Mouse (Mus musculus) left cerebral cortex, adult 2 months (tissue): Measurements from ENCODE around the gene Trir. TPM values are rescaled to one million over a fixed set of nuclear protein-coding genes. Genes with fewer than 3 reads are reported as not detected.
A peak's percentile ranks its signal among the peaks of the same experiment; 100 is the strongest.

Experiments
- DNase-seq, 2 experiments: peaks; one replicate each; pipeline ENCODE4 v3.0.0; 2021 to 2022; ENCODE audit warnings: low spot score in 2 of 2, mixed read lengths in 1 of 2; ENCODE audit errors: extremely low spot score in 1 of 2
- H3K27ac ChIP-seq: fragments of 200-600 bp; 2 replicates; pipeline ENCODE4 v1.8.1; 2022
- H3K4me3 ChIP-seq: fragments of 200-600 bp; 2 replicates; pipeline ENCODE4 v1.8.1; 2022
- CTCF ChIP-seq: fragments of 200-600 bp; IDR thresholded peaks from 2 replicates; pipeline ENCODE4 v1.8.1; 2022; ENCODE audit warnings: antibody characterized with exemption, mild to moderate bottlenecking, moderate library complexity
- intact Hi-C: fragments of 180-260 bp; cut with DNase I; formaldehyde crosslinking; loops from one replicate; pipeline ENCODE4 v1.15.1; 2025
- long read RNA-seq, 2 experiments: library from polyadenylated mRNA; stranded (forward); transcript quantifications; one replicate each; pipeline ENCODE4 v2.0.0; 2021; ENCODE audit warnings: borderline mapping rate in 2 of 2
- total RNA-seq, 2 experiments: library from RNA; stranded (reverse); gene quantifications; 2 replicates each; pipeline ENCODE4 v1.2.3; 2021

Trir gene
- total RNA-seq = 100 to 1,000 TPM; 124 to 132 TPM
- long read RNA-seq, experiment 1, transcript Trir-201 (3 exons, 902 nt) = major isoform, 36 of 55 reads
- long read RNA-seq, experiment 1, partial matches to known transcripts = 5 of 55 reads
- long read RNA-seq, experiment 1, other reads (novel, unspliced or antisense) = 14 of 55 reads
- long read RNA-seq, experiment 2, transcript Trir-201 (3 exons, 902 nt) = major isoform, 31 of 46 reads
- long read RNA-seq, experiment 2, partial matches to known transcripts = 3 of 46 reads
- long read RNA-seq, experiment 2, other reads (novel, unspliced or antisense) = 12 of 46 reads

DNA sequence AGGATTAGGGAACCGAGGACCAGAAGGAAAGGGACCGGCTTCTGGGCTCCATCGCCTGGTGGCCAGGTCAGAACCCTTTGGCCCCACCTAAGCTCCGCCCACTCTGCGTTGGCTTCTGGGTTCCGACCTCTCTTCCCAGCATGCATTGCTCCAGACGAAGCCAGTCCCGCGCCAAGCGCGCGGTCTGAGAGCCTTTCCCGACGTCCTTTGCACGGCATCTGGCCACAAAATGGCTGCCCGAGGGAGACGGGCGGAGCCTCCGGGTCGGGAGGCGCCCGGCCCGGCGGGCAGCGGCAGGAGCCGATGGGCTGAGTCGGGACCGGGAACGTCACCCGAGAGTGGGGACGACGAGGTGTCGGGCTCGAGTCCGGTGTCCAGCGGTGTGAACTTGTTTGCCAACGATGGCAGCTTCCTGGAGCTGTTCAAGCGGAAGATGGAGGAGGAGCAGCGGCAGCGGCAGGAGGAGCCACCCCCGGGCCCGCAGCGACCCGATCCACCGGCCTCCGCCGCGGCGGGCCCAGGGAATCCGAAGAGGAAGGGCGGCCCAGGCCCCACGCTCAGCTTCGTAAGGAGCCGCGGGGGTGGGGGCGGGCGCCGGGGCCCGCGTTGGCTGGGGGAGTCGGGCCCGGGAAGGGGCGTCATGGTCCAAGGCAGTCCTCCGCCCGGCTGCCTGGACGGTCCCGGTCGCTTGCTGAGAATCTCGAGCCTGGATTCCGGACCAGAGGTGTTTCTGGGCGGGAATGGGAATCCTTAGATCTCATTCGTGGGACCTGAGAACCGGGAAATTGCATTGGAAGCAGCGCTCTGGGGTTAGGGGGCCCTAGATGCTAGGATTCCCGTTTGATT is at the start of gene Trir:
Gene Trir, plus strand, starts transcription at position 154 of the 846 bp plus-strand sequence.
- intact Hi-C loops = loop anchor here (5.0 kb wide), 2 partner anchors 45 to 50 kb away; partner anchors contain the start of genes Dhps and Junb

DNA sequence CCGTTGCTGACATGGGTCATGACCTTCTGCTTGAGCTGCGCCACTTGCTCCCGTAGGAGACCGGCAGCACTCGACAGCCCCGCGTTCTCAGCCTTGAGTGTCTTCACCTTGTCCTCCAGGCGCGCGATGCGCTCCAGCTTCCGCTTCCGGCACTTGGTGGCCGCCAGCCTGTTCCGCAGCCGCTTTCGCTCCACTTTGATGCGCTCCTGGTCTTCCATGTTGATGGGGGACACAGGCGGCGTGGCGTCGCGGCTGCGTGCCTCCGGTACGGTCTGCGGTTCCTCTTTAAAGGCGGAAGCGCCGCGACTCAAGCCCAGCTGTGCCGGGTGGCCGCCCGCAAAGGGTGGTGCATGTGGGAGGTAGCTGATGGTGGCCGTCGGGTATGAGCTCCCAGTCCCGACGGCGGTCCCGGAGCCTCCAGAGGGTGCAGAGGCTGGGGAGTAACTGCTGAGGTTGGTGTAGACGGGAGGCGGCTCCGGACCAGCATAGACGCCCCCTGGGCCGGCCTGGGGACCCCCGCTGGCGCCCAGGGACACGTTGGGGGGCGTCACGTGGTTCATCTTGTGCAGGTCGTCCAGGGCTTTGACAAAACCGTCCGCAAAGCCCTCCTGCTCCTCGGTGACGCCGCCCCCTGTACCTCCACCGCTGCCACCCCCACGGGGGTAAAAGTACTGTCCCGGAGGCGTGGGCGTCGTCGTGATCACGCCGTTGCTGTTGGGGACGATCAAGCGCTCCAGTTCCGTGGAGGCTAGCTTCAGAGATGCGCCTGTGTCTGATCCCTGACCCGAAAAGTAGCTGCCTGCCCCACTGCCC is 49.0 kb upstream of the Trir start:
- H3K4me3 ChIP-seq = peak overlapping the region; percentile 95
- H3K27ac ChIP-seq = peak overlapping the region; percentile 99

More for the DNA sequence above, at the start of gene Trir:
- H3K27ac ChIP-seq = peak within 1 kb of the TSS; percentile 98
- DNase-seq = peak; percentile 95 to 96
- TF ChIP-seq CTCF = peak; percentile 2; the same call in 1 of the 2 replicates
- H3K4me3 ChIP-seq = peak within 1 kb of the TSS; percentile 93

DNA sequence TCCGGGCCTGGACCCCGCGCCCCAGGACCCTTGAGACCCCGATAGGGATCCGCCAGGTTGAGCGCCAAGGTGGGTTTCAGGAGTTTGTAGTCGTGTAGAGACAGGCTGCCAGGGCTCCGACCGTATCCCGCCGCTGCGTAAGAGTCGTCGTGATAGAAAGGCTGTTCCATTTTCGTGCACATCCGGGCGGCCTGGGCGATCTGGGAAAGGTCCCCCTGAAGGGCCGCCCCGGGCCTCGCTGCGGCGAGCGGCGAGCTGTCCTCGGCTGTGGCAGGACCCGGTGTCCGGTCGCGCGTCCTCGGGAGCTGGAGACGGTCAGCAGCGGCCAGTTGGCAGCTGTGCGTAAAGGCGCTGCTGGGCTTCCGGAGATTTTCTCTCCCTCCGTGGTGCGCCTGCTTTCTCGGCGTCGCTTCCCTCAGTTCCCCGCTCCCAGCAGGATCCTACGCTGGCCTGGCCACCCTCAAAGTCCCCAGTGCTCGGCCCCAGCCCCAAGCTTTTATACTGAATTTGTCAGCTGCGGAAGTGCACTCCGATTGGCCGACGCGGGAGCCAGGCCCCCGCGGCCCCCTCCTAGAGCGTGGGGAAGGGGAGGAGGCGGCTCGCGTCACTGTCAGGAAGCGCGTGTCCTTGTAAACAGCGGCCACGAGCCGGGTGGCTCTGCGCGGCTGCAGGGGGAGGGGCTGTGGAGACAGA is 48.2 kb upstream of the Trir start, which contains the start of gene Junb:
Gene Junb, minus strand, starts transcription at position 471 of the 693 bp plus-strand sequence.
- no peak for TF ChIP-seq CTCF
- intact Hi-C loops = loop anchor here (1.0 to 5.0 kb wide), 3 partner anchors 8 to 94 kb away; partner anchors contain the start of genes Asna1, Dhps and Trir

More for the DNA sequence above, 49.0 kb upstream of the Trir start:
- no peak for TF ChIP-seq CTCF
- intact Hi-C loops = loop anchor here (1.0 to 5.0 kb wide), 3 partner anchors 9 to 95 kb away; partner anchors contain the start of genes Asna1, Dhps and Trir
- DNase-seq = peak; percentile 63 to 72

DNA sequence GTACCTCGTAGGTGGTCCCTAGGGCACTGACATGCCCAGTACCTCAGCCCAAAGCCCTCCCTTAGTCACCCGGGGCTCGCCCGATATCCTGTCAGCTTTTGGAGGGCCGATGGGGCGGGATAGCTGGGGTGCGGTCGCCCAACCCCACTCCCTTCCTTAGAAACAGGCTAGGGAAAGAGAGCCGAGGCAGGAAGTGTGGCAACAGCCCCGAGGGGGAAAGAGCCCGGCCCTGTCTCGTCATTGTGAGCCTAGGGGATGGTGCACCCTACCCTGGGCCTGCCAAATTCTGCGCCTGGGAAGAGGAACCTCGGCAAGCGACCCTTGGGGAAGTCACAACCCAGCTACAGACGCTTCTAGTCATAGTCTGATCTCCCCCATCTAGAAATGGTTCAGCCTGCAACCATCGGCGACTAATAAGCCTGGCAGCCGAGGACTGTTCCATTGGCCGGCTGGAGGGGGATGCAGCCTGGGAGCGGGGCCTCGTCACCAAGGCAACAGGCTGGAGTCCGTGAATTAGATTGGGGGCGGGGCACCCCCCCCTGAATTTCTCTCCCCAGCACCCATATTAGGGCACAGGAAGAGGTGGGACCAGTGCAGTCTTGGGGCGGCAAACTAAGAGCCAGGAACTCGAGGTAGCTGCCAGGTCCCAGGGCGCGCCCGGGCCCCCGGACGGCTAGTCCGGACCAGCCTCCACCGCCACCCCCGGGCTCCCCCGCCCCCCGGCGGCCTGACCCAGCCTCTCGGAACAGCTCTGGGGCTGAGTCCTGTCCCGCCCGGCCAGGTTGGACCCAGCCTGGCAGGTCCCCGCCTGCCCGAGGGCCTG is 46.8 kb upstream of the Trir start:
- peak; percentile 91 to 93 for DNase-seq
- peak overlapping the region; percentile 95 for H3K4me3 ChIP-seq
- intact Hi-C loops = loop anchor here (5.0 kb wide), 2 partner anchors 47 to 92 kb away; partner anchors contain the start of genes Asna1, Dhps and Trir
- no peak for TF ChIP-seq CTCF
- peak overlapping the region; percentile 99 for H3K27ac ChIP-seq

More for the DNA sequence above, 48.2 kb upstream of the Trir start, which contains the start of gene Junb:
- Histone ChIP-seq H3K27ac (peak within 1 kb of the TSS; percentile 99), H3K4me3 (peak within 1 kb of the TSS; percentile 95)
- peak; percentile 95 for DNase-seq

DNA sequence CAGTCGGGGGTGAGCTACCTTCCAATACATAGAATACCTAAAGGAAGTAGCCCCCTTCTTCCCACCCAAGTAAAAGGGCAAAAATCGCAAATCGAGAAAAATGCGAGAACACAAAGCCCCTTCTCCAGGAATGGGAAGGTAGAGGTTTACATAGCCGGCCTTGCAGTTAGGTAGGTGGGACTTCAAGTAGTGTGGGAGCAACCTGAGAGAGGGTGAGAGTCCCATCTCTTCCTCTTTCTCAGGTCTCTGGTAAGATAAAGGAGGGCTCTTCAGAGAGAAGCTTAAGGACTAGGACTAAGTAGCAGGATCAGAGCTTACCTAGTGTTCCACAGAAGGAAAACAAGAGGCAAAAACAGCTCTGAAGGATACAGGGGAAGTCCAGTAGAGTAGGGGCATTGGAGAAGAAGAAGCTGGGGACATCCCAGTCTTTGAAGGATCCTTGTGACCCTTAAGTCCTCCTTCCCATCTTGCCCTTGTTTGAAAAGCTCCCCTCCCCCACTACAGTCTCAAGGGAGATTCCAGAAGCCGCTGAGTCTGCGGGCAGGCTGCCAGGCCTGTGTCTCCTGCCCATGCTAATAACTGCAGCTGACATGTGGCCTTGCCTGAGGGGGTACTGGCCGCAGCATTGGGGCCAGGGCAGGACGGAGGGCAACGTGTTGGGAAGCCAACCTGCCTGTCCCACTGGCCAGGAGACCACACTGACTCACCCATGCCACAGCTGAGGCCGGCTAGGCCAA is 45.8 kb upstream of the Trir start:
- TF ChIP-seq CTCF = no peak
- Histone ChIP-seq H3K27ac (peak overlapping the region; percentile 99), H3K4me3 (no peak overlapping the region; the same call in 1 of the 2 replicates)
- intact Hi-C loops = no loop called here
- DNase-seq = no peak

DNA sequence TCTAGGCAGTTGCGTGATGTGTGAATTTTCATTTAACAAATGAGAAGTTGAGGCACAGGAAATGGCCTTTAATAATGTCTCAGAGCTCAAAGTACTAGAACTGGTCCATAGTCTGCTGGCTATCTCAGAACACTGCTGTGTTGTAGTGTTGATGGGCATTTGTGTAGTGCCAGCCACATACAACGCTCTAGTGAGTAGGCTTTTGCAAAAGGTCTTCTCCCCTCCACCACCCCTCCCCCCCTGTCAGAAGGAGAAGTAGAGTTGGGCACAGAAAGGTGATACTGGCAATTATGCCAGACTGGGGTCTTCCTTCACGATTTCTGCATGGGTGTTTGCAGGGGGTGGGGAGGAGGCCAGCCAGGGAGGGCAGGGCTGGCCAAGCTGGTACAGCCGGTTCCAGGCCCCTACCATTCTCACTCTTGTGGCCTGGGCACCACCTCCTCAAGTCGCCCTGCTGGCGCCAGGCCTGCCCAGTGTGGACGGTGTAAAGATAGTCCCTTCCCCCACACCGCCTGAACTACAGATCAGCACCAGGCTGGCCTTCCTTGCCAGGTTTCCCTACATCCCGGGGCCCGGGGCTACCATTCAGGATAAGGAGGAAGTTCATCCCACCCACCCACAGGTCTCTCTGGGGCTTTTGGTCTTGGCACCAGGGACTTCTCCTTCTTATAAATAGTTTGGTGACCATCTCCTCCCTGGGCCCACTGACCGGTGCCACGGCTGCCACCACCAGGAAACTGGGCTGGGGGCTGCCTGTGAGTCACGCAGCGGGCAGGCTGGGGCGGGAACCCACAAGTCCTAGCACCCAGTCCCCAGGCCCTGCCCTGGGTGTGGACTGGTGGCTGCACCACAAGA is 44.8 kb upstream of the Trir start:
- DNase-seq = no peak
- Histone ChIP-seq H3K27ac (no peak overlapping the region; the same call in 1 of the 2 replicates), H3K4me3 (no peak overlapping the region)
- TF ChIP-seq CTCF = no peak
- intact Hi-C loops = no loop called here

DNA sequence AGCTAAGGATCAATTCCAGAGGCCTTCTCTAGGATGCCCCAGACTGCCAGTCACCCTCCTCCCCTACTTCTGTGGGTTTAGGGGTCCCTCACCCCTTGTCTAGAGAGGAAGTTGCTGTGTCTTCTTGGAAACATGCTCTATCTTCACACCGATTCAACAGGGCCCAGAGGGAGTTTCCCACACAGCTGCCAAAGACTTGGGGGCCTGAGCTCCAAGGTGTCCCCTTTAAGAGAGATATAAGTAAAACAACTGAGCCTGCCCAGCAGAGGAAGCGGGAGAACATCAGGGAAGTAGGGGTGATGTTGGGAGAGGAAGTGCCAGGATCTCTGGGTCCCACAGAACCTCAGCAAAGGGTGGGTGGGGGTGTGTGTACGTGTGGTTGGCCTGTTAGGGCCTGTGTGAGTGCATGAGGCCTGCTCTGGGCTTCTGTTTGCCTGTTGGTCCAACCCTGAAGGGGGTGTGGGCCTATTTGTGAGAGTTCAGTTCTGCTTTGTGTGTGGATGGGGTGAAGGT is 44.1 kb upstream of the Trir start:
- no peak overlapping the region for H3K4me3 ChIP-seq
- intact Hi-C loops = no loop called here
- no peak for DNase-seq
- no peak for TF ChIP-seq CTCF
- H3K27ac ChIP-seq = no peak overlapping the region

DNA sequence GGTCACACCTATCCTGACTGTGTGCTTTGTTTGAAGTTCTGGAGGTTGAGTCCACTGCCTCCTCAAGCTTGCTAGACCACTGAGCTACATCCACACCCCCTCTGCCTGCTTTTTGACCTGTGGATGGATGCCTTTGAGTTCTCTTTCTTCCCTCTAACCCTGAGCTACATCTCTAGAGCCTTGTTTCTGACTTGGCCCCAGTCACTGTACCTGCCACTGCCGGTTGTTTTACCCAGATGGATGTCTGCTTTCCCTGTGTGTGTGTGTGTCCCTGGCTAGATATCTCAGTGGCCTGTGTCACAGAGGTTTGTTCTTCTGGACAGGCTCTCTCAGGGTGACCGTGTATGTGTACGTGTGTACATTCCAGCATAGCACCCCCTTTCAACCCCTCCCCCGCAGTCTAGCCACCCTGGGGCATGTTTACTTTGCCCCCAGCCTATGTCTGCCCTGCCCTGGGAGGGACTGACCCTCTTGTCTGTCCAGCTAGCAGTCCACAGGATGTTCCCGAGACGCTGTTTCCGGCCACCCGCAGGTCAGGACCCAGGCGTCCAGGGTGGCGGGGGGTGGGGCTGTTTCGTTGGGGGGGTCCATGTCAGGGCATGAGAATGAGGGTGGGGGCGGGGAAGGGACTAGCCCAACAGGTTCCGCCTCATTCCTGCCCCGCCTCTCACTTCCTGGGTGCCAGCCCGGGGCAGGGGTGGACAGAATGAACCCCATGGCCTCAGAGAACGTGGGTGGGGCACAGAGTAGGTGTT is 42.2 kb upstream of the Trir start:
- intact Hi-C loops = no loop called here
- TF ChIP-seq CTCF = no peak
- DNase-seq = no peak
- Histone ChIP-seq H3K4me3 (peak overlapping the region; percentile 60), H3K27ac (peak overlapping the region; percentile 91)
